Mouse (Mus musculus) T-helper 1 cell (primary cell): ENCODE results near the gene Abhd4.

Experiments
- in situ Hi-C: fragments of 300-600 bp; cut with MboI, MseI; formaldehyde crosslinking; loops from one replicate; pipeline ENCODE4 v1.15.1; 2025; ENCODE audit warnings: high pct_unique_total_duplicates

Gene Abhd4

DNA sequence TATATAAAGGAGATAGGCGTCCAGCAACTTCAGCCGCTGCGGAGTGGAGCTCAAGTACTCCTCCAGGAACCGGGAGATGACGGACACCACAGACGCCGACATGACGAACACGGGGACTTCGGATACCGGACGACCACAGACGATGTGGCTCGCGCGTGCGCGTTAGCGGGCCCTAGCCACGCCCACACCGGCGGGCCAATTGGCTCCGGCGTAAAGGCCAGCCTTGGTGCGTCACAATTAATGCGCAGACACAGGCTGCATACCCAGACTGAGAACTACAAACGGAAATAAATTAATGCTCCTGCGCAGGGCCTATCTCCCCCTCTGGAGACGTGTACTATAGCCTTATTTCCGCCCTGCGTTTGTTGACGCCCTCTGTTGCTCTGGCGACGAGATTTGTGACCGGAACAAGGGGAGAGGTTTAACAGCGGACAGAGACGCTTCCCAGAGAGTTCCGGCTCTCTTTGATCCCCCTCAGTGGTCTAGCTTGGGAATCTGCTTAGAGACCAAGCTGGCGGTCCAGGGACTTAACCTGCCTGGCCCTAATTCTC, at the start of gene Abhd4, which contains the start of gene Dad1:
TSS of gene Abhd4 (plus strand) at position 448 of the 551 bp plus-strand sequence.
TSS of gene Dad1 (minus strand) at position 364 of the 551 bp plus-strand sequence.
- in situ Hi-C loops: no loop called here

DNA sequence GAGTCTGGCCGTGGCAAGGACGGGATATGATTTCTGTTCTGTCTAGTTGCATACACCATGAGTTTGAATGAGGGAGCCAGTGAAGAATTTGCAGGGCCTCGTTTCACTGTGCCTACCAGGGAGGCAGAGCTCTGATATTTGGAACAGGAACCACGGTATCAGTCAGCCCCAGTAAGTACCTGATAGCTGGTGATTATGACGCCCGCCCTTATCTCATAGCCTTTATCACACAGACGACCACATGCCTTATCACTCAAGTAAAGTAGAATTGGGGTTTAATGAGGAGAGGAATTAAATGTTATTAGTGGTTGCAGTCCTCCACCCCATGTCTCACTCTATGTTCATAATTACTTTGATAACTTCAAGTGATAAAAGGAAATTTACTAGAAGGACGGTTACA, 49.7 kb upstream of the Abhd4 start:
- in situ Hi-C loops: loop anchor here (25.0 kb wide), 1 partner anchor 1217 kb away; no protein-coding TSS in a partner anchor

DNA sequence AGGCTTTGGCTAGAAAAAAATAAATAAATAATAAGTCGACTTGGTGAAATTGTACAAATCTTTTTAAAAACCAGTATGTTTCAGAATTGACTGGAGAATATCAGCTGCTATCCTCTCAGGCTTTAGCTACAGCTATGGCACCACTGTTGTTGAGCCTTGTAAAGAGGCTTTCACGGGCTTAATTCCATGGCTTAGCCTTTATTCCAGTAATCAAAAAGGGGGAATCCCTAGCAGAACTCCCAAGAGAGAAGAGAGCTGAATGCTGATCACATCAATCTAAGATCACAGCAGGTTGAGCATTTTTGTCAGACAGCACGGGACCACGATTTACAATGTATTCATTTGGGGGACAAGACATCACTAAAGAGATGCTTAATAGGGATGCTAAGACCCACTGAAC, 49.2 kb upstream of the Abhd4 start:
- in situ Hi-C loops: loop anchor here (25.0 kb wide), 1 partner anchor 1217 kb away; no protein-coding TSS in a partner anchor

DNA sequence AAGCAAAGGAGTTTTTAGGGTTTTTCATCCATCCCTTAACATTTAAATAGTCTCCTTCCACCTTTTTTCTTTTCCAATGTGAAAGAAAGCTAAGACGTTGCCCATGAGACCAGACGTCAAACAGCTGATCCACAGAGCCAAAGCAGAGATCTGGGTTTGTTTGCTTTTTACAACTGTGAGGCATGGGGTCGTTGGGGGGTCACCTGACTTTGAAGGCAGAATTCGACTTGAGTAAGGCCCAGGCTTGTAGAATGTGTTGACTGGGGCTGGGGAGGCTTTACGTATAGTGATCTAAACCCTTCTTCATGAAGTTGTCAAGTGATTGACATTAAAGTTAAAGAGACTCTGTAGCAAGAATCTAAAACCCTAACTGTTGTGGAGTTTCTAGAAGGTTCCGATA, 48.1 kb upstream of the Abhd4 start:
- in situ Hi-C loops: loop anchor here (25.0 kb wide), 1 partner anchor 1219 kb away; no protein-coding TSS in a partner anchor

DNA sequence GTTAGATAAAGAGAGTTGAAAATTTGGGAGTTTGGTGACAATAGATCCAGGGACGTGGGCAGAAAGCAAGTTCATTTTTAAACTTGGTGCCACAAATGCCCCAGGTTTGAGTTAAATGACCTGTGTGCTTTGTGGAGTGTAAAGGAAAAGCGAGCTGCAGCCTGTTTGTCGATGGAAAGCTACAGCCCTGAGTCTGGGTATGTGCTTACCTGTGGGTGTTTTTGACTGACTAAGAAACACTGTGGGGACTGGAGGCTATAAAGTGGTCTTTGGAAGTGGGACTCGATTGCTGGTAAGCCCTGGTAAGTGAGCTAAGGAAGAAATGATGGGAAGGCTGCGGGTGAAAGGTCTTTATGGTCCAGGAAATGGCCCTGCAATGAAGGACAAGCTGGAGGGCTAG, 47.7 kb upstream of the Abhd4 start:
- in situ Hi-C loops: loop anchor here (25.0 kb wide), 1 partner anchor 1219 kb away; no protein-coding TSS in a partner anchor

DNA sequence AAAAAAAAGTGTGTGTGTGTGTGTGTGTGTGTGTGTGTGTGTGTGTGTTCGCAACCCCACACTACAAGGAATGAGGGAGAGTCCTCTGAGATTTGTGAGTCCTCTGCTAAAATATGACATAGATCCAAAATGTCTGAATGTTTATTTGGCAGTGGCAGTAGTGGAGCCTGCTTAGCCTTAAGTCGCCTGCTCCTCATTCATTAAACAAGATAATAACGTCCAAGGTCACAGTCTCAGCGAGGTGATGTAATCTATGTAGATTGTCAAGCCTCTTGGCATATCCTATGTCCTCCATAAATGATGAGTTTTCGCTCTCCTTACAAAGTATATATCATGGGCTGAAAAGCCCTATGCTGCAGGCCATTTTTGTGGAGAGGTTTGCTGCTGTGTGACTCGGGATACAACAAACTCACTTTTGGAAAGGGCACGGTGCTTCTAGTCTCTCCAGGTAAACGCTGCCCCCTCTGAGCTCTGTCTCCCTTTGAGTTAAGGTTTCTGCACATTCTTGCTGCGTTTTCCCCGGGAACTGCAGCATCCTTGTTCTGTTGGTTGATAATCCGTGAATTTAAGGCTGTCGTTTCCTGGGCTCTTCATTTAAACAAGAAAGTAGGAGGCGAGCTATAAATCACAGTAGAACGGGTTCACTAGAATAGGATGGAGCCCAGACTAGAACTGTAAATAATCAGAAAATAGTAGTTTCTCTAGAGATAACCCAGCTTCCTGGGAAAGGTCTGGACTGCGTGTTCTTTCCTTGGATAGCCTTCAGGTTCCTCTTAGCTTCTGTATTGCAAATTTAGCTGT, 47.0 kb upstream of the Abhd4 start:
- in situ Hi-C loops: loop anchor here (25.0 kb wide), 1 partner anchor 1220 kb away; no protein-coding TSS in a partner anchor

DNA sequence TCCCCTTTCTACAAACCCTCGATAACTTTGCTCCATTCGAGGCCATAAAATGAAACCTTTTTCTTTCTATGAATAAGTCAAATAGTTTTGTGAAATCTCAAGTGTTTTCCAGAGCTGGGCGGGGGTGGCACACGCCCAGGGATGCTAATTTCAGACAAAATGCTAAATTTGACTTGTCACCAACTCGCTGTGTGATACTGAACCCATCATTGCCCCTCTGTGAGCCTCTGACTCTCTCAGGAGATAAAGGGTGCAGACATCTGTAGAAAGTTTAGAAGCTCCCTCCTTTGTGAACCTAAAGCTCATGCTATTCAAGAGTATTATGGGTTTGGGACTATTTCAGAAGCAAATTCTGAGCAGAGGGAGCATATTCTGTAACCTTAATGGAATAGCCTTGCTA, 46.1 kb upstream of the Abhd4 start:
- in situ Hi-C loops: loop anchor here (25.0 kb wide), 1 partner anchor 1221 kb away; no protein-coding TSS in a partner anchor

DNA sequence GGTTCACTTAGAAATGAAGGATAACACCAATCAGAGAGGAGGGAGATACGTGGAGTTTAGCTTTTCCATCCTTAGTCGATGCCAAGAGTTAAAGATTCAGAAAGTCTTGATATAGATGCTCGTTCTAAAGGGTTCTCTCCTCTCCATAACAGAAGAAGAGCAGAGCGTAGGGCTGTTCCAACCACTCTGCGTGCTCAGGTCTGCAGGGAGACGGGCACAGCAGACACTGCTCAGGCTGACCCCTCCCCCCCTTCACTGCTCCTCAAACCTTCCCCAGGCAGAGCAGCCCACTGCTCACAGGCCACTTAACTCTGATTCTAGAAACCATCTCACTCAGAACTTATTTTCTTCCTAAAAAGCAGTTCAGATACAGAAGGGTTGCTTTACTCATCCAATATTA, 45.2 kb upstream of the Abhd4 start:
- in situ Hi-C loops: loop anchor here (25.0 kb wide), 1 partner anchor 1221 kb away; no protein-coding TSS in a partner anchor

DNA sequence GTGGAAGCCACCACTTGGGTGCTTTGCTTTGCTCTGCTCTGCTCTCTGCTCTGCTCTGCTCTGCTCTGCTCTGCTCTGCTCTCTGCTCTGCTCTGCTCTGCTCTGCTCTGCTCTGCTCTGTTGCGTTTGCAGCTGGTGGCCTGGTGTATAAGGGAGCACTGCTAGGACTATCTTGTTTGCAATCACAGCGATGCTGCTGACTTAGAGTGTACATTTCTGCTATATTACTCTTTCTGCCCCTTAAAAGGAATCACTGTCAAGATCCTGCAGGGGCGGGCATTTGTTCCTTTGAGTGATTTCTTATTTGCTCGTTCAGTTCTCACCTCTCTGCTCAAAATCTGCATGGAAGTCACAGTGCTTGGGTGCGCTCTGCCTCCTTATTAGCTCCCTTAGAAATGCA, 44.1 kb upstream of the Abhd4 start:
- in situ Hi-C loops: loop anchor here (25.0 kb wide), 1 partner anchor 1223 kb away; no protein-coding TSS in a partner anchor

DNA sequence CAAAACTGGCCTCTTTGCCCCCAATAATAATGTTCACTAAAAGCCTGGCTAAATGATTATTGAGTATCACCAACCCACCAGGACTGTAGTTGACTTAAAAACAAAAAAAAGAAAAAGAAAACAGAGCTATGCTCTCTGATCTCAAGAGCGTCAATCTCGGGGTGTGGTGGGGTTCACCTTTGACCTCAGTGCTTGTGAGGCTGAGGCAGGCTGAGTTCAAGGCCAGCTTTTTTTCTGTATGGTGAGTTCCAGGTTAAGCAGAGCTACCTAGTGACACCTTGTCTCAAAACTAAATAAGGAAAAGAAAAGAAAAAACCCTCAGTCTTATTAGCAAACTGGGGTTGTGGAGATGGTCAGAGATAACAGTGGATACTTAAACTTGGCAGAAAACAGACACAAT, 43.6 kb upstream of the Abhd4 start:
- in situ Hi-C loops: loop anchor here (25.0 kb wide), 1 partner anchor 1223 kb away; no protein-coding TSS in a partner anchor

DNA sequence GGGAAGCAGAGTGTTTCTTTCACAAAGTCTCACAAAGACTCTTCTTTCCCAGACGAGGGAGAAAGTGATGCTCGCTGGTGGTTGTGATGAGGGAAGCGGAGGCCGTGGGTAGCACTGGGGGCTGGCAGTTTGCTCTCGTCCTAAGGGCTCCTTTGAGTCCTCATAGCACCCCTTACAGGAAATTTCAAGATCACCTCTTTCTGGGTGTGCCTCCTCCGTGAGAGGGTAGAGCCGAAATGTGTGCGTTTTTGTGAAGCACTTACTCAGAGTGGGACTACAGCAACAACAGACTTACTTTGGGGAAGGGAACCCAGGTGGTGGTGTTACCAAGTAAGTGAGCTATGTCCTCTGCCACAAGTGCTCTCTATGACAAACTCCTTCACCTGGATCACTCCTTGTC, 42.8 kb upstream of the Abhd4 start:
- in situ Hi-C loops: loop anchor here (25.0 kb wide), 1 partner anchor 1224 kb away; no protein-coding TSS in a partner anchor

DNA sequence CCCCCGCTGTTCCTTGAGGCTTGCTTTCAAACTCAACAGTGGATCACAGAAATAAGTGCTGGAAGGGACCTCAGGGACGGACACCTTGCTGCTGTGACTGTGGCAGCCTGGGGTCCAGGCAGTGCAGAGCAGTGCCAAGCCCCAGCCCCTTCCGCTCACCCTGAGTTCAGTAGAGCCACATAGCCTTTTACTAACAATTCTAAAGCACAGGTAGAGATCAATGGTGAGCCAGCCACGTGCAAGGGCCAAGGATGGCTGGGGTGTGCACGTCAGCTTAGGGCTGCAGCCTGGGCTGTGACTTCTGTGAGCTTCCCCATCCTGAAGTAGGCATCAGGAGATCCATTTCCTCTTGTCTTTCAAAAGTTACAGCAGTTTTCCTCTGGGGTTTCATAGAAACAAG, 42.2 kb upstream of the Abhd4 start:
- in situ Hi-C loops: loop anchor here (25.0 kb wide), 1 partner anchor 1224 kb away; no protein-coding TSS in a partner anchor

DNA sequence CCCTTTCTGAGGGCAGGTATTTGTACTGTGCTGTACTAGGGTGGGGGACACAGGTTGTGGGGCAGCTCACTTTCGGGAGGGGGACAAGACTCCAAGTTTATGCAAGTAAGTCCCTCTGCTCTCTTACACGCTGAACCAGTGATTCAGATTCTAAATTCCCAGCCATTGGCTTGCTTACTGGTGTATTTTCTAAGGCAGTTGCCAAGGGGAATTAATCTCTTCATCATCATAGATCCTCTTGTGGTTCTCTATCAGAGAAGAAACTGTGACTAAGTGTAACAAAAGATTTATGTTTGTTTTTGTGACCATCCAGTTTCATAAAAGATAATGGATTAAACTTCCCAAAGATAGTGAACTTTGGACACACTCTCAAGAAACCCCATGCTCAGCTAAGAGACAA, 40.3 kb upstream of the Abhd4 start:
- in situ Hi-C loops: loop anchor here (25.0 kb wide), 1 partner anchor 1226 kb away; no protein-coding TSS in a partner anchor

DNA sequence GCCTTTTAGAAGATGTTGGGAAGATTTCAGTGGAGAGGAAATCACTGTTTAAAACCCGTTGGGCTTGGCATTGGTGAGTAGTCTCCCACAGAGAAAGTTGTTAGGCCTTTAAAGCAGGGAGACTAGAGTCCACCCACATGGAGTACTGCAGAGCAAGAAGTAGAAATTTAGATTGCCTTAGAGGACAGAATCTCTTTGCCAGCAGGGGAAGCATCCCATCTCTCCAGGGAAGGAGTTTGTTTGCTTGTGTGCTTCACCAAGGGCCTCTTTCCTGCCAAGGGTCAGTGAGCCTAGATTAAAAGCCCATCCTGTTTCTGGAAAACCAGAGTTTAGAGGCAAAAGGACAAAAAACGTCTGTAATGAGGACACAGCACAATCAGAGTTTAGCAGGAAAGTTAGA, 39.5 kb upstream of the Abhd4 start:
- in situ Hi-C loops: loop anchor here (25.0 kb wide), 1 partner anchor 1227 kb away; no protein-coding TSS in a partner anchor

DNA sequence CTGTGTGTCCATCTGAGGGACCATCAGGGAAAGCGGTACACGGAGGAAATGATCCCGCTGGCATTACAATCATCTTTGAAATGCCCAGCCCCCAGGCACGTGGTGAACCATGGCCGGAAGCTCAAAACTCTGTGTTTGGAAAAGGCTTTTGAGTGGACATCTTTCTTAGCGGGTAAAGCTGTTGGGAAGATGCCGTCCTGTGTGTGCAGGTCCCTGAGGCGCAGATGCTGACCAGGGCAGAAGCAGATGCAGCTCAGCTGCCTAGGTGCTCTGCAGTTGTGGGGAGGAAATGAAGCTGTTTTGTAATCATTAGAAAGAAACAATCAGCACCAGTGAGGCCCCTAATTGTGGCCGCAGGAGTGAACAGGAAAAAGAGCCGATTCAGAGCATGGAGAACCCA, 39.1 kb upstream of the Abhd4 start:
- in situ Hi-C loops: loop anchor here (25.0 kb wide), 1 partner anchor 1228 kb away; no protein-coding TSS in a partner anchor

DNA sequence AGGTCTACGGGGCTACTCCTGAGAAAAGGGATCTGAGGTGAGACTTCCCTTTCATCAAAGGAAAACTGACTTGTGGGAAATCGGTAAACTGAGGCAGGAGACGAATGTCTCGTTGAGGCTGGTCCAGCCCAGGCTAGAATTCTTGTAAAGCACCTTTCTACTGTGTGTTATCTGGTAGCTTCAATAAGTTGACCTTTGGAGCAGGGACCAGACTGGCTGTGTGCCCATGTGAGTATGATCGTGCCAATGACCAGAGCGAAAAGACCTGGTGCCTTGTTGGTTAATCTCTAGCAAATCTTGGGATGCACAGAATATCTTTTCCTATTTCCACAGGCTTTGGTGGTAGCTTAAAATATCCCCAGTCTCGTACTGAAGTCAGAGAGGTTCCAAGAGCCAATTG, 37.9 kb upstream of the Abhd4 start:
- in situ Hi-C loops: loop anchor here (25.0 kb wide), 1 partner anchor 1229 kb away; no protein-coding TSS in a partner anchor

DNA sequence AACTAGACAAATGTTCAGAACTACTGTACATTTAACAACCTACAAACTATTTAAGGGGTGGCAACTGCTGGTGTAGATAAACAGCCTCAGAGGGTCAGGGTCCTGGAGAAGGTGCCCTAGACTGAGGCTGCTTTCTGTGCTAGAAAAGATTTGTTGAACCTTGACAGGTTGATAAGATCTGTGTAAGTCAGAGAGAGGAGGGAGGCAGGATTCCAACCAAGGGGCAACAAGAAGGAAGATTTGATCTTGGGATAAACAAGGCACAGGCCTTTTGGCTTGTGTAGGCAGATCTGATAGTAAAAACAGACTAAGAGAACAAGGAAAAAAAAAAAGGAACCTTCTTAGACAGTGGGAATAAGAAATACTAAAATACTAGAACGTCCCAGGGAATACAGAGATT, 35.8 kb upstream of the Abhd4 start:
- in situ Hi-C loops: loop anchor here (25.0 kb wide), 1 partner anchor 1231 kb away; no protein-coding TSS in a partner anchor

DNA sequence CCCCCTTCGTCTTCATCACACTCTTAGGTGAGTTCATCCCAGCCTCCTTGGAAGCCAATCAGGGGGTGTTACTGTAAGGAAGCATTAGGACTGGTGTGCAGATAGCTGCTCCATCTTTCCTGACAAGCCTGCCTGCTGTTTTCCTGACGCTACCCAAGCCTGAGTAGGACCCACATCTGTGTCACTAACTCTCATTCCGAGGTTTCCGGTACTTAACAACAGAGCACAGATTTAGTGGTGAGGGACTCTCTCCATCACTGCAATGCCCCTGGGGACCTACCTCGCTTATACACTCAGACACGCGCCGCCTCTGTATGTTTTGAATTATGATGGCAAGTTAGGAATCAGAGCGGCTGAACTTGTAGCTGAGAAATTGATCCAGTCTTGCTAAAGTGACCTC, 35.3 kb upstream of the Abhd4 start:
- in situ Hi-C loops: loop anchor here (25.0 kb wide), 1 partner anchor 1231 kb away; no protein-coding TSS in a partner anchor

DNA sequence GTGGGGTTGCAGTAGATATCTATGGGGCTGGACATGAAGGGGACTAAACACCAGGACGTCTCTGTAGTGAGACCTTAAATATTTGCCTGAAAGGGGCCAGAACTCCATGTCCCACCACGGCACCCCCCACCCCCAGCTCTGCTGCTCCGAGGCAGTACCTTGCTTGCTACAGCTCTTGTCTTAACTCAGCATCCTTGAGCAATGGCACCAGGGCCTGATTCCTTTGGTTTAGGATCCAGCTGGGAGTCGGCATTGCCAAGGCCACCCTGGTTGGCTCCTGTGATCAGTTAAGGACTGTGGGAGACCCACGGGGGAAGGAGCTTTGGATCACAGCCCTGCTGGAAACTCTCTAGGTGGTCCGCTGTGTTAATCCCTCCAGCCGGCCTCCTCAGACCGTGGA, 34.7 kb upstream of the Abhd4 start:
- in situ Hi-C loops: loop anchor here (25.0 kb wide), 1 partner anchor 1232 kb away; no protein-coding TSS in a partner anchor

DNA sequence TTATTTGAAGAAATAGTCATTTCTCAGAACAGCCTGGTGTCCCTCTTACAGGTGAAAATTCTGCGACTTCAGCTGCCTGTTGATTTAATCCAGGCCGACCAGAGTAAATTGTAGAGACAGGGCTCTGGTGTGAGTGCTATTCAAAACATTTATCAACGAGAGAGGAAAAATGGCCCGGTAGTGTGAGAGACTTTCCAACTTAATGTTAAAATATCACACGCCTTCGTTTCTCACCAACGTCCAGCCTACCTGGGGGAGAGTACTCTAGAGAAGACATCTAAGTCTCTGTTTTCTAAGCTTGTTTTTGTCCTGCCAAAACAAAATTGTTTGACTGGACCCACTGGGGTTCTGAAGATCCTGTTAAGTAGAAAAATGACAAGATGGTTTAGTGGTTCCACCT, 34.1 kb upstream of the Abhd4 start:
- in situ Hi-C loops: loop anchor here (25.0 kb wide), 1 partner anchor 1233 kb away; no protein-coding TSS in a partner anchor

DNA sequence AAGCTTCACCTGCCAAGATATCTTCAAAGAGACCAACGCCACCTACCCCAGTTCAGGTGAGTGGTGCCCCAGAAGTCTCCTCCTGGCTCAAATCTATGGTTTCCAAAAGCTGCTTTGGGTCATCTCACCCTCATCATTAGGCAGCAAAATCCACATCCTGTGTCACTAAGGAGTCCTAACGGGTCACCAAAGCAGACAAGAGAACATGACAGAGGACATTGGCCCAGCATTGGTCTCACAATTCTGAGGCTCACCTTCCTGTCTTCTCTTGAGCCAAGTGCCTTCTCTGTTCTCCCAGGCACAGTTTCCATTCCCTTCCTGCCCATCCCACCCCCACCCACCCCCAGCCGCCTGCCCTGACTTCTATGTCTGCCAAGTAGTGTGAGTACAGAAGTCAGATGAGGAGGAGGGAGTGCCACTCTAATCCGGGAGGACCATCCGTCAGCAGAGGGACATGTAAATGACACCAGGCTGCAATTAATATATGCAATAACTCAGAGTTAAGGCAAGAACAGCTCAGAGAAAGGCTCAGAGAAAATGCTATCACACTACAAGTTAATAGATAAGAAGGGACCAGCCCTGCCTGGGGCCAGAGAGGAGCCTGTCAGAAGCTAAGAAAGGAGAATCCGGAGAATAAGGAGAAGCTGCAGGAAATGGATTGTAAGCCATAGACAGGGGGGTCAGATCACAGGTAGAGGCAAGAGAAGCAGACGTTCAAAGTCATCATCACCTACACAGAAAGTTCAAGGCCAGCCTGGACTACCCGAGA, 33.1 kb upstream of the Abhd4 start:
- in situ Hi-C loops: loop anchor here (25.0 kb wide), 1 partner anchor 1234 kb away; no protein-coding TSS in a partner anchor
